Mouse (Mus musculus) E14TG2a.4 (cell line): Measurements from ENCODE around the gene Adgrl3.

ENCODE experiments used
- CTCF ChIP-seq: conservative IDR thresholded peaks from 2 replicates; pipeline ENCODE4 v1.5.1; 2014; ENCODE audit warnings: low read length
- NANOG ChIP-seq: IDR thresholded peaks from 2 replicates; pipeline ENCODE4 v1.6.1; 2014; ENCODE audit warnings: borderline replicate concordance, low read length, mixed read lengths

- TF ChIP-seq CTCF (no peak), NANOG (no peak)
Observed at GRCm38 (mm10) chr5:81344330-81344729, 324.4 kb downstream of the Adgrl3 start.
